Mouse (Mus musculus): ENCODE measurements around the gene Btf3l4. TPM values are rescaled to one million over a fixed set of nuclear protein-coding genes. Genes with fewer than 3 reads are reported as not detected.

Gene Btf3l4
- 138 and 175 TPM in 2 replicates for polyA plus RNA-seq (2012; rRNA removed)

DNA sequence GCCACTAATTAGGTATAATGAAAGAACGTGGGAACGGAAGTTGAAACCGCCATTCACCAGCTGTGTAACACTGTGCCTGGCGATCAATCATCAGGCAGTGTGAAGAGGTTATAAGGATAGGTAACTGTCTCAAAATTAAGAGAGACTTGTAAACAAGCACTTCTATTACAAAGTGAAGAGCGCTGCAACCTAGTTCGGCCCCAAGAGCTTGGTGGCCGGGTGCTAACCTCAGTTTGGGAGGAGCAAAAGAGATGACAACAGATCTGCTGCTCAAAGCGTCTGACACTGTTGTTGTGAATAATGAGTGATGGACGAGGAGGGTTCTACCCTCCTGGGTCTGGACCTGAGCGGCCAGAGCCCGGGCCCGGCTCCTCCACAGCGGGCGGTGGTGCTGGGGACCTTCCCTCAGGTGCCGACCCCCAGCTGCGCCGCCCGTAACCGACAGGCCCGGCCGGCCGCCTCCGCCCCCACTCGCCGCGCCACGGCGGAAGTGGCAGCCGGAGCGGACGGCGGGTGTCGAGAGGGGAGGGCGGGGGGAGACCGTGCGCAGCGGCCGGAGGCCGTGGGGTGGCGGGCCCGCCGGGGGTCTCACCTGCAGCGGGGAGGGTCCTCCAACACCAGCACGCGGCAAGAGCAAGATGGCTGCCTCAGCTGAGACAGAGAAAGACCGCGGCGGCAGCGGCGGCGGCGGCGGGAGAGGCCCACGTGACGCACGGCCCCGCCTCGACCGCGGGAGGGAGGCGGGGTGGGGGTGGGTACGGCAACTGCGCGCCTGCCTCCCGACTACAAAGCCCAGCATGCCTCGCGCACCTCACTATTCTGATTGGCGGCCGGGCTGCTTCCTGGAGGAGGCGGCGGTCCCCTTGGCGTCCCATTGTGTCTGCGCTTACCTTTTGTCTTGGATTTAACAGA is at the start of gene Btf3l4:
TSS of gene Btf3l4 (minus strand) at position 699 of the 912 bp plus-strand sequence.

DNA sequence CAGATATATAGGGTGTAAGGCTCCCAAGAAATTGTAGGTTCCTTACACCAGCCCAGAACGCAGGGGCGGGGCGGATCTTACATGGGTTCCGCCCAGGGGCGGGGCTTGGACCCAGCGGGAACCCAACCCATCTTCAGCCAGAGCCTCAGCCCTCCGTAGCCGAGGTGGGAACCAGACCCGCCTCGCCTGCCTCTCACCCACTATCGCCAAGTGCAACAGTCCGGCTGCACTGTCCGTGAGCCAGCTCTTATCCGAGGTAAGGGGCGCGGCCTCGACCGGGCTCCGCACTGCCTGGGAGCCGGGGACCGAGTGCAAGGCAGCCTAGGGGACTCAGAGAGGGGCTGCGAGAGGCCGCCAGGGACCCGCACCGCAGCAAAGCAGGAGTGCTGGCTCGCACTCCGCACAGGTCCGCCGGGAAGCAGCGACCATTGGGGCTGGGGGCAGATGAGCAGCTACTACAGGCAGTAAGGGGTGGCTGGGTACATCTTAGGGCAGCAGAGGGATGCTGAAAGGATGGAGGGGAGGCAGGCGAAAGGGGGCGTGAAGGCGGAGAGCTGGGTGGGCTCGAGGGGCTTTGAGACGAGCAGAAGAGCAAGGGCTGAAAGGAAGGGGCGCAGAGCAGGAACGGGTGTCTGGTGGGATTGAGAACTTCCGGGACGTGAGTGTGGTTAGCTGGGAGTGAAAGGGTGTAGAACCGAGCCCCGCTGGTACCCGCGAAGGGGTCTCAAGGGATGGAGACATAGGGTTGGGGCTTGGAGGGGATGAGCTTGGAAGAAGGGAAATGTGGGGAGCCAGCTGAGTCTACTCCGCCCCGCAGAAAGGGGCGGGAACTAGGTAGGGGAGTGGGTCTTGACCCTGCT is 45.8 kb upstream of the Btf3l4 start, which contains the start of gene Rab3b:
TSS of gene Rab3b (plus strand) at position 101 of the 860 bp plus-strand sequence.

DNA sequence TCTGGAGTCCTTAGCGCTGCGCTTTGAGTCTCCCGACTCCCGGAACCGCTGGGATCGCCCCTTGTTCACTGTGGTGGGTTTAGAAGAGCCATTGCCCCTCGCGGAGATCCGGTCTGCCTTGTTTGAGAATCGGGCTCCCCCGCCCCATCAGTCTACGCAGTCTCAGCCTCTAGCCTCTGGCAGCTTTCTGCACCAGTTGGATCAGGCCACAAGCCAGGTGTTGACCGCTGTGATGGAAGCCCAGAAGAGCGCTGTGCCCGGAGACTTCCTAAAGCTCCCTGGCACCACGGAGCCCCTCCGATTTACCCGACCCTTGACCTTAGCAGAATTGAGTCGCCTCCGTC is 15.1 kb upstream of the Btf3l4 start, which contains the start of gene A730015C16Rik:
TSS of gene A730015C16Rik (minus strand) at position 115 of the 344 bp plus-strand sequence.

DNA sequence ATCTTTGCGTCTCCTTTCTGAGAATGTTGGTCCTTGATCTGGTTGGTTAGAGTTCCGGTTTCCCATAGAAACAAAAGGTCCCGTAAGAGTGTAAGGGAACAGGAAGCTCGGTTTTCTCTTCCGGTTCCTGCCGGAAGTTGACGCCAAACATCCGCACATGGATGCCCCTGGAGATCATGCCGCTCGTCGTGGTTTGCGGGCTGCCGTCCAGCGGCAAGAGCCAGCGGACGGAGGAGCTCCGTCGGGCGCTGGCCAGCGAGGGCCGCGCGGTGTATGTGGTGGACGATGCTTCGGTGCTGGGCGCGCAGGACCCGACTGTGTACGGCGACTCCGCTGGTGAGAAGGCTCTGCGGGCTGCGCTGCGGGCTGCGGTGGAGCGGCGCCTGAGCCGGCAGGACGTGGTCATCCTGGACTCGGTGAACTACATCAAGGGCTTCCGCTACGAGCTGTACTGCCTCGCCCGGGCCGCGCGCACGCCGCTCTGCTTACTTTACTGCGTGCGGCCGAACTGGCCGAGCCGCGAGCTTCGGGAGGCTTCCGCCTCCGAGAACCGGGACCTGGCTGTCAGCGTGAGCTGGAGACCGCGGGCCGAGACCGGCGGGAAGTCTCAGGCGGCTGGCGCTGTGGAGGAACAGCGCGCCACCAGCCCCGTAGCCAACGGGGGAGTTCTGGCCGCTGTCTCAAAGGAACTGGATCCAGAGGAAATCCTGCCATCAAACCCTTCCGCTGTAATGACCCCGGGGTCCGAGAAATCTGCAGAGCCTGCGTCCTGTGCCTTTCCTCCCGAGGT is 14.5 kb upstream of the Btf3l4 start, which contains the start of gene Kti12:
TSS of gene Kti12 (plus strand) at position 71 of the 790 bp plus-strand sequence.

DNA sequence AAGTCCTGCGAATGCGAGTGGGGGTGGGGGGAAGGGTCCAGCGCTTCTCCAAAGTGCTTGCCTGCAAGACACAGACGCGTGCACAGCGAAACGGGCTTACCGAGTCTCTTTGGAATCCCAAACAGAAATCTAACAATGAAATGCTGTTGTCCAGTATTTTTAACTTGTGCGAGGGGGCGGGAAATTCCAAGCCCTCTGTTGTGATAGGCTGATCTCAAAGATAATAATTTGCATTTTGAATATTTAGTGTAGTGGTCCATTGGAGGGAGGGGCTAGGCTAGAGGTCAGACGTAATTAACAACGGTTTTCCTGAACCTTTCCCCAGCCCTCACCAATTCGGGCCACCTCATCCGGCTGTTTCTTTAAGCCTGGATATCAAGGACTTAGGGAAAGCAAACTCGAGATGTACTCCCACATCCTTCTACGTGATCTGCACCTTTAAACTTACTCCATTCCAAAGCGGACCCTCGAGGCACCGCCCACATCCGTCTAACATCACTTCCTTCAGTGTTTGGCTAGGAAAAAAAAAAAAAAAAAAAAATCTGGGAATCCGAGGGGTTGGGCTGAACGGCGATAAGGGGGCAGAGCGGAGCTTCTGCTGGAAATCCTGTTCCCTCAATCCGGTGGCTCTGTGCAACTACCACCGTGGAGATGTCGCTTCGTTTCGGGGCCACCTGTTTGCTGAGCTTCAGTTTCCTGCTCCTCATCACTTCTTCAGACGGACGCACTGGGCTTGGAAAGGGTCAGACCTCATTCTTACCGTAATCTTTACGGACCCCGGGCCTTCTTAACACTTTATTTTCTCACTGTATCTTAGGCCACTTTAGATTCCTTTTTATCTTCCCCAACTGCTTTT is 929 bp upstream of the Btf3l4 start, which contains the start of gene Txndc12:
TSS of gene Txndc12 (plus strand) at position 487 of the 856 bp plus-strand sequence.

DNA sequence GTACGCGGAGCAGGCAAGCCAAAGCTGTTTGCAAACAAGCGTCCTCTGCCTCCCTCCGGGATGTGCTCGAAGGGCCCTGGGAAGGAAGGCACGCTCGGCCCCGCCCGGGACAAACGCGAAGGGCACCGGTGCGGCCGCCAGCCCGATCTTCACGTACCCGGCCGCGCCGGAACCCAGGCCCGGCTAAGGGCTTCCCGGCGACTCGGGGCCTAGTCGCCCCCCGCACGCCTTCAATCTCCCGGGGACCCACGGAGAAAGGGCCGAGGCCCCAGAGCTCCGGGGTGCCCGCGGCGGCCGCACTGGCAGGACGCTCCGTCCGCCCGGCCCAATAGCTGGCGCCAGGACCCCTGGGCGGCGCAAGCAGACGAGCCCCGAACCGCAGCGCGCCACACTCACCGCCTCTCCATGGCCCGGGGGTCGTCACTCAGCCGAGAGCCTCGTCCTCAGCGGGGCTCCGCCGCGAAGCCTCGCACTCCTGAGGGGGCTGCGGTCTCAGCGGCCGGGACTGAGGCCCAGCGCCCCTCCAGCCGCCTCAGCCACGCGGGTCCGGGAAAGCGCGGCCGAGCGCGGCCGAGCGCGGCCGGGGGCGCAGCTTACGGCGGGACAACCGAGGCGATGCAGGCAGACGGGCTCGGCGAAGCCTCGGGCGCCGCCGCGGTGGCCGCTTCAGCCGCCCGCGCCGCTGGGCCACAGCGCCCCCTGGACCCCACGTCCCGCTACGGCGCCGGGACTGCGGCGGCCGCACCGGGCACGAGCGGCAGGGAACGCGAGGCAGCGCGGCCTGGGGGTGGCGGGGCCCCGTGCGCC is 53.2 kb downstream of the Btf3l4 start, which contains the start of gene Zfyve9:
TSS of gene Zfyve9 (minus strand) at position 742 of the 807 bp plus-strand sequence.

Other genes with a start within 250 kb of the Btf3l4 start
- gene Cc2d1b, start 213.7 kb downstream of the Btf3l4 start, polyA plus RNA-seq (2012; rRNA removed), result 42.4 and 62.6 TPM in 2 replicates
- 0.19 and 0.22 TPM in 2 replicates for gene 3110021N24Rik, start 114.0 kb downstream of the Btf3l4 start, polyA plus RNA-seq (2012; rRNA removed)
- 10.4 and 12.4 TPM in 2 replicates for gene Zfyve9, start 52.8 kb downstream of the Btf3l4 start, polyA plus RNA-seq (2012; rRNA removed)
- 63.4 and 70.9 TPM in 2 replicates for gene Txndc12, start 987 bp upstream of the Btf3l4 start, polyA plus RNA-seq (2012; rRNA removed)
- 35.0 and 52.4 TPM in 2 replicates for gene Kti12, start 14.2 kb upstream of the Btf3l4 start, polyA plus RNA-seq (2012; rRNA removed)
- 0.06 and 0.19 TPM in 2 replicates for gene A730015C16Rik, start 15.0 kb upstream of the Btf3l4 start, polyA plus RNA-seq (2012; rRNA removed)
- gene Rab3b, start 45.4 kb upstream of the Btf3l4 start, polyA plus RNA-seq (2012; rRNA removed), result 12.6 and 14.0 TPM in 2 replicates
- gene Nrd1, start 167.0 kb upstream of the Btf3l4 start, polyA plus RNA-seq (2012; rRNA removed), result 114 and 126 TPM in 2 replicates